Mouse (Mus musculus) kidney, postnatal 25 days (tissue): ENCODE results near the gene Cntnap4.
"Not testable (repeated sequence)": the region's sequence is repeated elsewhere in the genome, so short reads cannot be mapped to it uniquely, and the experiment has no call there.

ENCODE experiments used
- DNase-seq, 2 experiments: peaks; one replicate each; pipeline ENCODE4 v3.0.0; 2021; ENCODE audit warnings: mixed read lengths in 2 of 2

Gene Cntnap4

GRCm38 (mm10) chr8:112730583-112731432 lies 161.0 kb downstream of the Cntnap4 start:
- no peak for DNase-seq

- DNase-seq, result peak; percentile 15 to 43
Measured at GRCm38 (mm10) chr8:112735575-112735974, 165.7 kb downstream of the Cntnap4 start.

- DNase-seq, result peak; percentile 13 to 39
Measured at GRCm38 (mm10) chr8:112743331-112743730, 173.5 kb downstream of the Cntnap4 start.

- no peak for DNase-seq
Measured at GRCm38 (mm10) chr8:112747296-112747695, 177.5 kb downstream of the Cntnap4 start.

- no peak for DNase-seq
Measured at GRCm38 (mm10) chr8:112755171-112755570, 185.3 kb downstream of the Cntnap4 start.

- DNase-seq, result peak in 1 of 2 experiments; percentile 40
Measured at GRCm38 (mm10) chr8:112803058-112803457, 233.2 kb downstream of the Cntnap4 start.

- no peak for DNase-seq
Measured at GRCm38 (mm10) chr8:112809382-112809781, 239.5 kb downstream of the Cntnap4 start.

- DNase-seq, result no peak
Measured at GRCm38 (mm10) chr8:112841057-112841456, 271.2 kb downstream of the Cntnap4 start.

GRCm38 (mm10) chr8:112849541-112849940 lies 279.7 kb downstream of the Cntnap4 start:
- not testable (repeated sequence) for DNase-seq

- DNase-seq, result peak; percentile 12 to 34
Measured at GRCm38 (mm10) chr8:112906458-112907112, 336.7 kb downstream of the Cntnap4 start.

GRCm38 (mm10) chr8:112909527-112909926 lies 339.7 kb downstream of the Cntnap4 start:
- DNase-seq, result peak in 1 of 2 experiments; percentile 13

- no peak for DNase-seq
Measured at GRCm38 (mm10) chr8:112911422-112911821, 341.6 kb downstream of the Cntnap4 start.

GRCm38 (mm10) chr8:112922151-112922550 lies 352.3 kb downstream of the Cntnap4 start:
- DNase-seq, result no peak

GRCm38 (mm10) chr8:112922789-112923188 lies 352.9 kb downstream of the Cntnap4 start:
- no peak for DNase-seq
